Mouse (Mus musculus) ovary, postnatal 10 days (tissue): ENCODE measurements at regions not wholly inside any gene's neighbourhood (a gene's known extent, or its start where the extent isn't known, plus 50 kb on each side); places are given as distances from the start of the nearest gene placed in this dataset.

Experiments used
- DNase-seq: peaks from one replicate; pipeline ENCODE4 v3.0.0; 2022; ENCODE audit warnings: low spot score

DNA sequence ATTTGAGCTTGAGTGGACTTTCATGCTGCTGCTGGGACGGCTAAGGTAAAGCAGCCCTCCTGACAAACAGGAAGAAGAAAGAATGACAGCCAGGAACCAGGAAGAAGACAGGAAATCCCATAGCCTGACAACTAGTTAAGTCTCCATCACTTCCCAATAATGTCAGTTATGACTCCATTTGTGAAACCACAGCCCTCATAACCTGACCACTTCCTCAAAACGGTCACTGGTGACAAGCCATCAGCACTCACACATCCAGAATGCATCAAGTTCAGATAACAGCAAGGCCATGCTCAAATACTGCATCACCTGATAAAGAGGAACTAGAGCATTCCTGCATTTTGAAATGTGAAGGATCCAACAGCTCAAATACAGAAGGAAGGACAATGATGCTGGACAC lies 288.3 kb downstream of the Zfp706 start:
- no peak for DNase-seq

DNA sequence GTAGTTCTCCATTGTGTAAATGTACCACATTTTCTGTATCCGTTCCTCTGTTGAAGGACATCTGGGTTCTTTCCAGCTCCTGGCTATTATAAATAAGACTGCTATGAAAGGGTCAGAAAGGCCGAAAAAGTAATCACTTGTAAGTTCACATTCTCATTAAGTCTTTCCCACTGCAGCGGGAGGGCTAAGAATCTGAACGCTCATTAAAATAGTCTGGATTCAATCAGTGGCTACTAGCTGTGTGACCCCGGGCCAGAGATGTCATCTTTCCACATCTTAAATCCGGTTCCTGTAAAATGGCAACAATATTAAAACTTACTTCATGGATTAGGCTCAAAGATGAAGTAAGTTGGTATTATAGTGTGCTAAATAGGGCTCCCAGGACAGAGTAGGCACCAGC lies 289.7 kb downstream of the Zfp706 start:
- DNase-seq = no peak

DNA sequence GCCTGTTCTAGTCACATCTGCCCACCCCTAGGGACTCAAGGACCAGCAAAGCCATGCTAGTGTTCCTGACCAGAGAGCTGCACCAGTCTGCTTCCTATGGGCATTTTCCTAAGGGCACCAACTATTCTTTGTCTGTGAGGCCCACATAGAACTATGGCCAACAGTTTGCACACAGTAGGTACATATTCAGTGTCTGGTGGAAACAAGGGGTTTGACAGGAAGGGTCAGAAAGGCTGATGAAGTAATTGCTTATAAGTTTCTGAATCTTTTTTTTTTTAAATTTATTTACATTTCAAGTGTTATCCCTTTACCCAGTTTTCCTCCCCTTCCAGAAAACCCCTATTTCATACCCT lies 290.9 kb downstream of the Zfp706 start:
- no peak for DNase-seq

- DNase-seq = peak; percentile 38
These were observed 291.6 kb downstream of the Zfp706 start for GRCm38 (mm10) chr15:36715745-36716685.

DNA sequence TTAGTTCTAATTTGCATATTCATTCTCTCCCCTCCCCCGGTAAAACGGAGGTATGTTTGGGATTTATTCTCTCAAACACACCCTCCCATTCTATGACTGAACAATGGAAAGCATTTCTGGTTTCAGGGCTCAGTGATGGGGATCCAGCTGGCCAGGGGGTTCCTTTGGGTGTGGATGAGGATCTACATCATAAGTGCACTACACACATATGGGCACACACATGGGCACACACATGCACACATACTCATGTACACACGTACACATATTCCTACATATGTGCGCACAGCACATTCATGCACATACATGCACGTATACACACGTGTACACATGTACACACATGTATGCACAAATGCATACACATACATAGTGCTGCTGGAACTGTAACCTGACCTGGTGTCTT lies 292.4 kb downstream of the Zfp706 start:
- DNase-seq = no peak

DNA sequence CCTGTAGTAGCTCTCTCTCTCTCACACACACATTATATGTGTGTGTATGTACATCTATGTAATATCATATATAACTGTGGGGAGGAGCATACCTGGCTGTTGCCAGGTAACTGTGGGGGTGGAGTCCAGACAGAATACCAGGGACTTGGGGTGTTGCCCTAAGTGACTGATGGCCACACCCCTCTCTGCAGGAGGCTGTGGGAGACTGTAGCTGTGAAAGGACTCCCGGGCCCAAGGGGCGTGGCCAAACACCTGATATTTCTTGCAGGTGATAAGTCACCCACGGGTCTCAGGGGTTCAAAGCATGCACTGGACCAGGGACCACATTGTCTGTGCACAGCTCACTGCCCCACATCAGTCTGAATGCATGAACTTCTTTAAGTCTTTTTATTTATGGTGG lies 297.8 kb downstream of the Zfp706 start:
- no peak for DNase-seq

DNA sequence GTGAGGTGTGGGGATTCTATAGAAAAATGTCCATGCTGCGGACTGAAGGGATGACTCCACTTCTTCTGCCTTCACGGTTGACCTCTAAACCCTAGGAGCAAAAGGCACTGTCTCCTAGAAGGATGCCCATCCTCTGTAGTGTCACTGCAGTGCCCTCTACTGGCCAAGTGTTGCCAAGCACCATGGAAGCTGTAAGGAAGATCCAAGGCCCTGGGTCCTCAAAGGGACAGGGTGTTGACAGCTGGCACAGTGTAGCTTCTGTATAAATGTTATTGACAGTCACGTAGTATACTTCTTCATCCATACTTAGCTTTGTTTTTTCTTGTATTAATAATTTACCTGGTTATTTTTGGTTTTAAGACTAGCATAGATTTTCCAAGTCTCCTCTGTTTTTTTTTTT lies 299.1 kb downstream of the Zfp706 start:
- peak; percentile 44 for DNase-seq

GRCm38 (mm10) chr15:36705990-36706389 lies 301.6 kb downstream of the Zfp706 start:
- DNase-seq = no peak

- no peak for DNase-seq
These were observed 302.2 kb downstream of the Zfp706 start for GRCm38 (mm10) chr15:36705391-36705790.

- no peak for DNase-seq
These were observed 305.7 kb downstream of the Zfp706 start for GRCm38 (mm10) chr15:36701846-36702245.

- DNase-seq = no peak
These were observed 307.4 kb downstream of the Zfp706 start for GRCm38 (mm10) chr15:36700196-36700595.

DNA sequence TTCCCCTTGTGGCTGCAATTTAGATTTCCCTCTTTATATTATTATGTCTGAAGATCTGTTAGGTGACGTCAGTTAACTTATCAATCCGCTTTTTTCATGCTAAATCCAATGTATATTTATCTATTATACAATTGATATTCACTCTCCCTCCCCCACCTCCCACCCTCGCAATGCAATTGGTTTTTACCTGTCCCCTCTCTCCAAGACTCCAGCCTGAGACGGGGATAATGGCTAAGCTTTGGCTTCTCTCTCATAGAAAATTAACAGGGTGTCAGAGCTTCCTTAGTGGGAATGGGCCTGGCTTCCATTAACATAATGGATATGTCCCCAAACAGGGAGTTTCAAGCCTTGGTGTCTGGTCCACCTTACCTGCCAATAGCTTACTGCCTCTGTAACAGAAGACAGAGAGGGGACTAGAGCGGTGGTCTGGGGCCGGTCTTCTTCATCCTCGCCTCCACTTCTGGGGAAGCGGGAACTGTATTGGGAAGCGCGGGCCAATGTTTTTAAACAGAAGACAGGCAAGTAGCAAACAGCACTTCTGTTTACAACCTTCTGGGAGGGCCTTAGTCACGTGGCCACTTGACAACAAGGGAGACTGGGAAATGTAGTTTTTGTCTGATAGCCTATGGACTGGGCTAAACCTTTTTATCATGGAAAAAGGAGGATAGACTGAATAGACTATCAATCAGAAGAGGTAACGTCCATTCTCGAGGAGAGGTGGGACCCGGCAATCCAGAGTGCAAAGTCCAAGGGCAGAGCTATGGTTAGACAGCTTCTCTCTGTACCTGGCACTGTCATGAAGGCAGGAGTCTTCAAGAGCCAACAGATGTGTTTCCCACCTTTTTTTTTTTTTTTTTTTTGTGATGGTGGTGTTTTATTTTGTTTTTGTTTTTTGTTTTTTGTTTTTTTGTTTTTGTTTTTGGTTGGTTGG lies 312.1 kb downstream of the Zfp706 start:
- no peak for DNase-seq

DNA sequence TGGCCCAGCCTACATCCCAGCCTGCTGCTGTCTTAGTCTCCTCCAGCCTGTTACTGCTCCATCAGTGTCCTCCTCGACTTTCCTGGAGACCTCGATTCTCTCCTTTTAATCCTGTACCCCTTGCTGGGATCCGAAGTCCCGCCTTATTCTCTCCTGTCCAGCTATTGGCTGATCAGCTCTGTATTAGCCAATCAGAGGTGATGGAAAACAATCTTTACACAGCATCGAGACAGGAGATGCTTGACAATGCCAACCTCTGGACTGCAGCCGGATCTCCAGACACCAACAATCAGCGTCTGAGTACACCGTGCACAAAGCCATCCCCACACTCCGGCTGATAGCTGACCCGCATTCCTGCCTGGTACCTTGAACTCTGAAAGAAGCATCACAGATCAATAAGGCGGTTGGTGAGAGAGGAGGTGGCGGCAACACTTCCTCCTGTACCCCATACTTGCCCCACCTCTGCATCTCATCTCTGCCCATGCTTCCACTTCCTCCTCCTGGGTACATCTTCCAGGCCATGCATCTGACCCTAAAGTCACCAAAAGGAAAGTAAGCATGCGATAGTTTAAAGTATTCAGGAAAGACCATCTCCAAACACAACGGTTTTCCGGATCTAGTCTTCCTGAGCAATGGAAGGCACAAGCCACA lies 316.4 kb downstream of the Zfp706 start:
- no peak for DNase-seq

GRCm38 (mm10) chr15:36689881-36690280 lies 317.7 kb downstream of the Zfp706 start:
- DNase-seq = no peak

DNA sequence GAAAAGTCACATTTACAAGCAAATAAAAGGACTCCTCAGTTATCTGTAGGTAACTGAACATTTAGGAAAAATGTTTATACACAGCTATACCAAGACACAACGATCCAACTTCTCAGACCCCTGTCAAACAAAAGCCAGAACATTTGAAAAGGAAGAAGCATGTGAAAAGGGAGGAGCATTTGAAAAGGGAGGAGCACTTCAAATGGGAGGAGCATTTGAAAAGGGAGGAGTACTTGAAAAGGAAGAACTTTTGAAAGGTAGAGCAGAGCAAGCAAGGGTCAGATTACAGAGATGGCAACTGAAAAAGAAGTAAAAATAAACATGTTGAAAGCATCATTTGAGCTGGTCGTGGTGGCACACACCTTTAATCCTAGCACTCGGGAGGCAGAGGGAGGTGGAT lies 318.3 kb downstream of the Zfp706 start:
- no peak for DNase-seq

DNA sequence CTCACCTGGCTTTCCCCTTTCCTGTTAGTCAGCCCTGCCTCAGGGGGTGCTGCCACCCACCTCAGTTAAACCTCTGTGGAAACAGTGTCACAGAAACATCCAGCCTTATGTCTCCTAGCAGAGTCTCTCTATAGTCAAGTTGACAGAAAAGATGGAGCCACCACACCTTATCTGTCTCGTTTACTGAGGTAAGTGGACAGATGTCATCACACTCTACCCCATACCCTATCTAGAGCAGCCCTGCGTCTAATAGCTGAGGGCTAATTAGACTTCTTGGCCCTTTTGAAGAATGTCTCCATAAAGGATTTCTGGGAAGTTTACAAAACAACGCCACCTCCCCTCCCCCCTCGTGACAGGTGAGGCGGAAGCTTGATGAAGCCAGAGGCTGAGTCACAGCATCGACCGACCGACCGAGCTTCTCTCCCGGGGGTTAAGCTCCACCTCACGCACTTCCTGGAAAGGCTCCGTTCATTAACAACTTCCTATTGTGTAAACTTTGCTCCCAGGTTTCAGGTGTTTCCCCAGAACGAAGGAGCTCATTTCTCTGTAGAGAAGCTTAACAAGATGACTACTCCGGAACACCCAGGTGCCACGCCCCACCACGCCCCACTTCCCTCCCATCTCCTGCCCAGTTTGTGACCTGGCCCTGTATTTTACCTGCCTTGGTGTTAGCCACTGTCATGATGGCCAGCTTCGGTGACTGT lies 319.4 kb downstream of the Zfp706 start:
- DNase-seq = no peak

- DNase-seq = no peak
These were observed 322.9 kb downstream of the Zfp706 start for GRCm38 (mm10) chr15:36684684-36685083.

- no peak for DNase-seq
These were observed 324.7 kb downstream of the Zfp706 start for GRCm38 (mm10) chr15:36682832-36683231.

DNA sequence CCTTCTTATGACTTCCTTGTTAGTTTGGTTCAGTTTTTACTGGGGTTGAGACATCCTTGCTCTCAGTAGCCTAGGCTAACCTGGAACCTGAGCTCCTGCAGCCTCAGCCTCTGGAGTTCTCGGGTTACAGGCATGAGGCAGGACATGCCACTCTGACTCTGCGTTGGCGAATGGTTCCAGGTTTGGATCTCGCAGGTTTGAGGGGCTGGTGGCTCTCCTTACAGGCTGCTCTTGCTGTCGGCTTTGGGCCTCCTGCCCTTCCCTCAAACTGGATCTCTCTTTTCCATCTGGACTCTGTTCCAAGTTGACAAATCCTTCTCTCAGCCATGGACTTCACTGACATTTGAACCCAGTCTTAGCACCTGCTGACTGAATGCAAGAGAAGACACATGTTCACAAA lies 325.4 kb downstream of the Zfp706 start:
- no peak for DNase-seq

DNA sequence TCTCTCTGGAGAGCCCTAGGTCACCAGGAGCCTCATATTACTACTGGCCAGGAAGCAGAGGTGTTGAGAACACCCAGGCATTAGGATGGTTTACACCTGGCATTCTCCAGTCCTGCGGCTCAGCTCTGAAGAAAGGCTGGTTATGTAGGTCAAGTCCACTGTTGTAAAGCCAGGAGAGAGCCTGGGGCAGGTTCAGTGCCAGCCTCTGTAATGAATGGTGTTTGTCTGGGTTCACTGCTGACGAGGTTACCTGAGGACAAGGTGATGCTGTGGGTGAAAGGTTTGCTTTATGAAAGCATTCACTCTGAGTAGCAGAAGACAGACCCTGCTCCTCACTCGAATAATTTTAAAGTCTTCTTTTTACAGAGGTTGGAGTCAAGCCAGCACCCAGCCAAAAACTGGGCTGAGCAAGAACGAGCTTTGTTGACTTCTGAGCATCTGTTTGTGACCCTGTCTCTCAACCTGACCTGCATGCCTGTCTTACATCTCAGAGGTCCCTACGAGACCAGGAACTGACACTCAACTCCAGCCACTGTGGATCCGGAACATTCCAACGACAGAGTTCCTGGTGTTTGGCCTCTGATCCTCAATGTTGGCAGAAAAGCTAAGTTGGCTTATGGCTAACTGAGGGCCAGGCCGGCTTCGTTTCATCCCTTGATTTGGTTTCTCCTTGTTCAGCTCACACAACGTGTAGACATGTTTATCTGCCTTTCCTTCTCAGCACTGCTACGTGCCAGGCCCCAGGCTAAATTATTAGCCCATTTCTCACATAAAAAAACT lies 327.0 kb downstream of the Zfp706 start:
- no peak for DNase-seq

DNA sequence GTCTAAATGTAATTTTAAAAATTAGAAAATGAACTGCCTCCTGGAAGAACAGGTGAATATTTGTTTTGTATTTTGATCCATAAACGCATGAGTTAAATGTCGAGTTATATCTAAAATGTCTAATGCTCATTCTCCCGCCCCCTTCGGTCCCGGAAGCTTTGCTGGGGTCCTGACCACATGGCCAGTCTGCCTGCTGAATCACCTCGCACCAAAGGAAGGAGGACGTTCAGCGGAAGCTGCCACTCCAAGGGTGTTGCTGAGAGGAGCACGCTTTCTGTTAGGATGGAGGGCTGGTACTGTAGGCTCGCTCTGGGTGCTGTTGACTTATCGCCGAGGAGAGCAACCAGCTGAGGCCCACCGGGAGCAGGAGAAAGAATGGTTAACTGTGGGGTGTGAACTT lies 328.0 kb downstream of the Zfp706 start:
- DNase-seq = no peak
